Comparison of ENCODE assay signal across 7 mouse cellular contexts in the genomic region with DNA sequence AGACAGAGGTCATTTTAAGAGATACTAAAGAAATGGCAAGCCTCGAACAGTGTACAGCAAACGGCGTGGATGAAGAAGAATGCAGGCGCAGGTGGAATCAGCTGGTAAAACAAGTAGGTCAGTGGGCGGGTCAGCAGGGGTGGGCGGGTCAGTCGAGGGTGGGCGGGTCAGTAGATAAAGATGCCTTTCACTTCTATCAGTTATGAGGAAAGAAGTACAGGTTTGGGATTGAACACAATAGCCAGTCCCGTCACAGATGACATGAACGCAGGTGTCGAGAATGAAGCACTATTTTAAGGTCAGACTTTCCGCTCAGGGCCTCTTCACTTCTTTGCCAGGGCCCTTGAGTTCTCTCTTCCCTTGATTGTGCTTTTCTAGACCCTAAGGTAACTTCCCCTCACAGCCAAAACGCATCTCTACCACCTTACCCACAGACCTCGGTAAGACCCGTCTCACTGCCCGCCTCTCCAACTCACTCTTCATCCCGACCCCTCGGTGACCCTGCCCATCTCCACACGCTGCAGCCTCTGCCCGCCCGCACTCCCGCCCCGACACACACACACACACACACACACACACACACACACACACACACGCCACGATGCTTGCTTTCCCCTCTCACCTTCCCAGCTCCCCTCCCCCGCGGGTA. TPM values are rescaled to one million over a fixed set of nuclear protein-coding genes. Genes with fewer than 3 reads are reported as not detected.
DNase-seq lines count a peak whose midpoint lies in the region; ATAC-seq and TF ChIP-seq lines count a peak whose summit lies in the region.

No protein-coding gene starts in this region.

- TF ChIP-seq POLR2A in myocyte (IDR thresholded peaks at IDR 0.05; ENCODE audit: insufficient read length, low read depth), result no peak

- H3K4me2 ChIP-seq in lung, embryonic 15.5 days, result peak overlapping the region; percentile 79
- H3K4me2 ChIP-seq in myocyte (ENCODE audit: low read depth), result peak overlapping the region; percentile 81

- peaks cover 13% of the 10 kb centered on the region for H3K4me1 ChIP-seq in lung, embryonic 15.5 days
- H3K4me1 ChIP-seq in forebrain, embryonic 10.5 days, result peaks cover 25% of the 10 kb centered on the region

- no peak; the same call in 1 of the 2 replicates for ATAC-seq in lung, embryonic 15.5 days (ENCODE audit: borderline replicate concordance, extremely low read depth, low FRiP score, low TSS enrichment)

- DNase-seq in lung, postnatal 14 days, result no peak
- no peak for DNase-seq in forebrain, embryonic 10.5 days (ENCODE audit: extremely low spot score, low spot score)
- peak; percentile 11 for DNase-seq in large intestine, adult 2 months (ENCODE audit: low read depth, low spot score)
- no peak for DNase-seq in urinary bladder, postnatal 25 days (ENCODE audit: low spot score)
- no peak for DNase-seq in urinary bladder, postnatal 4 days (ENCODE audit: low spot score in 2 of 2)

- WGBS in lung, embryonic 15.5 days, result 6% methylated on average over 25 of the region's 27 CpGs
- WGBS in forebrain, embryonic 10.5 days, result 13% methylated on average over 27 of the region's 27 CpGs
- WGBS in large intestine, adult 2 months, result 3% methylated on average over 27 of the region's 27 CpGs

- H3K9me3 ChIP-seq in lung, embryonic 15.5 days, result no peaks in the 10 kb centered on the region
- no peaks in the 10 kb centered on the region for H3K9me3 ChIP-seq in forebrain, embryonic 10.5 days

- peak overlapping the region; percentile 72 for H3K4me3 ChIP-seq in lung, embryonic 15.5 days
- H3K4me3 ChIP-seq in forebrain, embryonic 10.5 days, result peak overlapping the region; percentile 85
- peak overlapping the region; percentile 56 for H3K4me3 ChIP-seq in myocyte

- no peaks in the 10 kb centered on the region for H3K79me2 ChIP-seq in myocyte (ENCODE audit: control insufficient read depth, insufficient read depth)

- peak overlapping the region; percentile 64 for H3K9ac ChIP-seq in lung, embryonic 15.5 days

- H3K27me3 ChIP-seq in lung, embryonic 15.5 days, result no peaks in the 10 kb centered on the region
- H3K27me3 ChIP-seq in forebrain, embryonic 10.5 days (ENCODE audit: poor library complexity, severe bottlenecking), result no peaks in the 10 kb centered on the region
- H3K27me3 ChIP-seq in myocyte (ENCODE audit: control insufficient read depth, insufficient read depth, insufficient read length), result no peaks in the 10 kb centered on the region

- peak overlapping the region; percentile 2 for H3ac ChIP-seq in myocyte (ENCODE audit: control insufficient read depth, insufficient read length)

- no peaks in the 10 kb centered on the region for H3K36me3 ChIP-seq in lung, embryonic 15.5 days
- peaks cover 21% of the 10 kb centered on the region for H3K36me3 ChIP-seq in forebrain, embryonic 10.5 days (replicated peaks)
- H3K36me3 ChIP-seq in myocyte (ENCODE audit: control insufficient read depth, insufficient read depth), result no peaks in the 10 kb centered on the region

- H3K27ac ChIP-seq in lung, embryonic 15.5 days, result peak overlapping the region; percentile 43; the same call in 1 of the 2 replicates
- H3K27ac ChIP-seq in forebrain, embryonic 10.5 days, result peak overlapping the region; percentile 89

TF ChIP-seq in myocyte, 11 proteins besides CTCF, POLR2A, EP300 and RAD21:
- no peak for TF ChIP-seq POLR2AphosphoS2 (IDR thresholded peaks at IDR 0.05; ENCODE audit: insufficient read length, low read depth)
- no peak for TF ChIP-seq SRF (IDR thresholded peaks at IDR 0.05; ENCODE audit: control insufficient read depth, insufficient read length, low read depth)
- TF ChIP-seq TCF3 (IDR thresholded peaks at IDR 0.05; ENCODE audit: insufficient read length, low read depth), result no peak
- no peak for TF ChIP-seq MYOG (IDR thresholded peaks at IDR 0.05; ENCODE audit: control insufficient read depth in 1 of 3, insufficient read depth in 1 of 3, insufficient read length in 2 of 3, low read depth in 2 of 3)
- peak in 1 of 3 experiments; percentile 10 for TF ChIP-seq MYOD1 (IDR thresholded peaks at IDR 0.05; ENCODE audit: control insufficient read depth in 1 of 3, insufficient read length in 2 of 3, low read depth in 2 of 3)
- TF ChIP-seq USF1 (IDR thresholded peaks at IDR 0.05; ENCODE audit: low read depth), result no peak

RNA-seq across cellular contexts. Expression of gene Zscan20, which starts 0.5 kb away (rescaled TPM):
- polyA plus RNA-seq in lung, embryonic 15.5 days (2015; fragmentation: Nextera tagmentation; extraction: Ambion mirVana), result 4.3 and 4.6 TPM in 2 replicates
- polyA plus RNA-seq in forebrain, embryonic 10.5 days (2016; fragmentation: Nextera tagmentation; extraction: Ambion mirVana), result 6.3 and 7.0 TPM in 2 replicates
- polyA plus RNA-seq in large intestine, adult 2 months (2012; rRNA removed), result 1.5 and 1.7 TPM in 2 replicates
- 2.8 TPM for polyA plus RNA-seq in myocyte (2012; fragmentation: generic; extraction: Trizol)

RNA-seq across cellular contexts. Expression of gene Tlr12, which starts 9.0 kb away (rescaled TPM):
- polyA plus RNA-seq in lung, embryonic 15.5 days (2015; fragmentation: Nextera tagmentation; extraction: Ambion mirVana), result 1.2 and 1.4 TPM in 2 replicates
- 0.63 and 1.0 TPM in 2 replicates for polyA plus RNA-seq in forebrain, embryonic 10.5 days (2016; fragmentation: Nextera tagmentation; extraction: Ambion mirVana)
- 6.0 and 9.0 TPM in 2 replicates for polyA plus RNA-seq in large intestine, adult 2 months (2012; rRNA removed)
- not detected for polyA plus RNA-seq in myocyte (2012; fragmentation: generic; extraction: Trizol)

RNA-seq across cellular contexts. Expression of gene Phc2, which starts 45.1 kb away (rescaled TPM):
- 75.8 and 83.5 TPM in 2 replicates for polyA plus RNA-seq in lung, embryonic 15.5 days (2015; fragmentation: Nextera tagmentation; extraction: Ambion mirVana)
- 23.3 and 23.4 TPM in 2 replicates for polyA plus RNA-seq in forebrain, embryonic 10.5 days (2016; fragmentation: Nextera tagmentation; extraction: Ambion mirVana)
- 76.7 and 79.9 TPM in 2 replicates for polyA plus RNA-seq in large intestine, adult 2 months (2012; rRNA removed)
- polyA plus RNA-seq in myocyte (2012; fragmentation: generic; extraction: Trizol), result 100 TPM
